Mouse (Mus musculus) testis, adult 2 months (tissue): ENCODE data around the gene Rasgrf2. TPM values are rescaled to one million over a fixed set of nuclear protein-coding genes. Genes with fewer than 3 reads are reported as not detected.

Experiments used
- H3K27ac ChIP-seq: fragments of 200-500 bp; 2 replicates; pipeline ENCODE4 v1.5.1; 2012; ENCODE audit warnings: low read depth, low read length; ENCODE audit not compliant: control insufficient read depth, insufficient read depth
- H3K27me3 ChIP-seq: fragments of 200-500 bp; 2 replicates; pipeline ENCODE4 v1.6.1; 2012; ENCODE audit warnings: mild to moderate bottlenecking, low read length, moderate library complexity; ENCODE audit not compliant: control insufficient read depth, insufficient read depth
- H3K36me3 ChIP-seq: fragments of 200-500 bp; 2 replicates; pipeline ENCODE4 v1.6.1; 2012; ENCODE audit warnings: mild to moderate bottlenecking, low read length; ENCODE audit not compliant: control insufficient read depth, insufficient read depth
- H3K4me1 ChIP-seq: fragments of 200-500 bp; 2 replicates; pipeline ENCODE4 v1.6.1; 2012; ENCODE audit warnings: low read length; ENCODE audit not compliant: control insufficient read depth, insufficient read depth
- H3K4me3 ChIP-seq: fragments of 200-500 bp; 2 replicates; pipeline ENCODE4 v1.5.1; 2012; ENCODE audit warnings: low read depth, mild to moderate bottlenecking, low read length, moderate library complexity, mixed read lengths; ENCODE audit not compliant: control insufficient read depth
- CTCF ChIP-seq: fragments of 200-500 bp; IDR thresholded peaks from 2 replicates; pipeline ENCODE4 v1.5.1; 2012; ENCODE audit warnings: low read depth, mild to moderate bottlenecking, inconsistent platforms, low read length, moderate library complexity; ENCODE audit not compliant: control insufficient read depth, insufficient read depth, insufficient replicate concordance
- POLR2A ChIP-seq: fragments of 200-500 bp; IDR thresholded peaks from 2 replicates; pipeline ENCODE4 v1.6.1; 2012; ENCODE audit warnings: low read depth, mild to moderate bottlenecking, inconsistent platforms, low read length, moderate library complexity; ENCODE audit not compliant: control insufficient read depth
- polyA plus RNA-seq: library from polyadenylated mRNA; depleted of rRNA; stranded (reverse); fragments of >200 nt; gene quantifications from 2 replicates; pipeline ENCODE4 v1.2.3, GENCODE M21; 2012

Gene Rasgrf2
- polyA plus RNA-seq, 1 experiment: 0.57 TPM

DNA sequence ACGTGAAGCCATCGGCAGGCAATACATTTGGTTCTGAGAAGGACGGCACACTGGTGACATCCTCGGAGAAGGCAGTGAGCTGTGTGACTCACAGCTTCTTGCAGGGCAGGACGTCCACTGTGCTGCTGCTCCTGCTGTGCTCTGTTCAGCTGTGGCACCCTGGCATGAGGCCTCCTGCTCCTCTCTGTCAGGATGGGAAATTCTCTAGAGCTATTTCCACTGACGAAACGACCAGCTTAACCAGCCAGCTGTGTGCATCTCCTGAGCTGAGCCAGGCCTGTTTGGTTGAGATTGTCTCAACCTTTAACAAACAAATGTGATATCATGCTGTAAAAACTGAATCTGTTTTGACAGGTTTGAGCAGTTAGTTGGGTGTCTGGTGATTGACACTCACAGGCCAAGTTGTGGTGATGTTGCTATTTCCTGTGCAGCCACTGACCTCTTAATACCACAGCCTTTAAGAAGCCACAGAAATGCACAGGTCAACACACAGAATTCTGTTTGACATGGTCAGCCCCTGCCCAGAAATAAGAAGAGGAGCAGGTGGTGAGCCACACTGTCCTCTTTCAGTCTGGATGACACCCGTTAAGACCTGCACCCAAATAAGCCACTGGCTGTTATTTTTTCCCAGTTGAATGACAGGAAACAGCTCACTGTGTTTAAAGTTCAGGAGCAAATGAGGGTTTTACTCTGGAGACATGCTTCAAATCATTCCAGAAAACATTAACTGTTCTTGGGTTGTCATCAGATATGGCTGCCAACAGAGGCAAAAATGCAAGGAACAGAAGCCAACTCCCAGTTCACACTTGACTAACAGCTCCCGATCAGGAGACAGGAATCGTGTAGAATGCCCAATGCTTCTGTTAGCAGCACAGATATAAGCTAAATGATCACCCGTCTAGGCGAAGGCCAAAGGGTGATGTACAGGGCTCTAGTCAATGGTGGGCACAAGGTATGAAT is 36.0 kb downstream of the Rasgrf2 start:
- no peaks in the 10 kb centered on the region for H3K27me3 ChIP-seq
- no peaks in the 10 kb centered on the region for H3K36me3 ChIP-seq
- no peak overlapping the region for H3K4me3 ChIP-seq
- no peak for TF ChIP-seq POLR2A
- no peak for TF ChIP-seq CTCF
- no peak overlapping the region for H3K27ac ChIP-seq
- no peaks in the 10 kb centered on the region for H3K4me1 ChIP-seq

GRCm38 (mm10) chr13:92093712-92094290 is 37.7 kb downstream of the Rasgrf2 start:
- Histone ChIP-seq H3K27me3 (no peaks in the 10 kb centered on the region), H3K36me3 (no peaks in the 10 kb centered on the region), H3K27ac (no peak overlapping the region), H3K4me3 (no peak overlapping the region), H3K4me1 (no peaks in the 10 kb centered on the region)
- TF ChIP-seq CTCF: no peak
- TF ChIP-seq POLR2A: no peak

- Histone ChIP-seq H3K4me1 (no peaks in the 10 kb centered on the region), H3K36me3 (no peaks in the 10 kb centered on the region), H3K27me3 (no peaks in the 10 kb centered on the region), H3K27ac (no peak overlapping the region), H3K4me3 (no peak overlapping the region)
- TF ChIP-seq POLR2A (no peak), CTCF (no peak)
Measured at GRCm38 (mm10) chr13:92073111-92073510, 58.3 kb downstream of the Rasgrf2 start.

DNA sequence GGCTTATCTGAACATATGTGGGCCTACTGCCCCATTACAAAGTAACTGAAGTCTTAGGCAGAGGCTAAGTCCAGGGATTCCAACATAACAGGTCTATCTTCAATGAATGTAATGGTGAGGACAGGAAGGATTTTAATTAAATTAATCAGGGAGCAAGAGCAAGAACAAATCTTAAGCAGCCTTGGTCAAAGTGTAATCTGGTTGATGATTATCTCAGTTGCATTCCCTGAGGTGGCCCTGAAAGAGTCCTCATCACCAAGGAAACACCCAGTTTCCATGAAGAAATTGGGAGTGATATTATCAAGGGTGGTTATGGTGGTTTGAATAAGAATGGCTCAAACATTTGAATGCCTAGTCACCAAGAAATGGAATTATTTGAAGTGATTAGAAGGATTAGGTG is 62.8 kb downstream of the Rasgrf2 start:
- Histone ChIP-seq H3K27ac (no peak overlapping the region), H3K36me3 (no peaks in the 10 kb centered on the region), H3K4me3 (no peak overlapping the region), H3K27me3 (no peaks in the 10 kb centered on the region), H3K4me1 (no peaks in the 10 kb centered on the region)
- no peak for TF ChIP-seq POLR2A
- TF ChIP-seq CTCF: no peak

- Histone ChIP-seq H3K27me3 (no peaks in the 10 kb centered on the region), H3K4me1 (no peaks in the 10 kb centered on the region), H3K4me3 (no peak overlapping the region), H3K27ac (no peak overlapping the region), H3K36me3 (no peaks in the 10 kb centered on the region)
- TF ChIP-seq POLR2A (no peak), CTCF (no peak)
Measured at GRCm38 (mm10) chr13:92067831-92068230, 63.6 kb downstream of the Rasgrf2 start.

DNA sequence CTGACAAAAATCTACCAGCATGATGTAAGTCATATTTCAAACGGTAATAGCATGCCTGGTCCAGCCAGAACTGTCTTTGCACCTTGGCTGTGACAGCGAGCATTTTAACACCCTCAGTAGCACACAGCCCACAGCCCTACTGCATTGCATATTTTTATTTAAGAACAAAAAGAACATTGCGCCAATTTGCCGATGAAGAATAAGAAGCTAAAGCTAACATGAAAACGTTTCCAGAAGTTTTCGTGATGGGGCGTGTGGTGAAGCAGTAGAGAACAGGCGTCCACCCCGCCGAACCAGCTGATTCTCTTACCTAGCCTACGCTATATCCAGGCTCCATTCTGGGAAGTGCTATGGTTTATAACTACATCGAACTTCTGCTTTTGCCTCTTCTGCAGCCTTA is 77.7 kb downstream of the Rasgrf2 start:
- Histone ChIP-seq H3K27ac (no peak overlapping the region), H3K27me3 (no peaks in the 10 kb centered on the region), H3K4me3 (no peak overlapping the region), H3K4me1 (no peaks in the 10 kb centered on the region), H3K36me3 (no peaks in the 10 kb centered on the region)
- TF ChIP-seq POLR2A (no peak), CTCF (no peak)

DNA sequence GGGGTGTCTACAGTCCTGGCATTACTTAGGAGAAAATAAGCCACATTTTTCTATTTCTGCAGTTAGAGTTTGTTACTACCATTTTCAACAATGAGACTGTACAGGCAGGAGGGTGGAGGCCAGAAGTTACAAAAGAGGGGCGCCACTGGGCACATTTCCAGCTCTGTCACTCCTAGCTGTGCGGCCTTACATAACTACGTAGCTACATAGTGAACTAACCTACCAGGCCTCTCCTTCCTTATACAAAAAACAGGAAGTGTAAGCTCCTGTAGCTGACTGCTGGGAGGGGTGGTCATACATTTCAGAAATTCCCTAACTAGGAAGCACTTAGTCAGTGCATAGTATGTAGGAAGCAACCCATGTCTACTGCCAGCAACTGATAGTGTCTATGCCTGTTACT is 78.5 kb downstream of the Rasgrf2 start:
- H3K27me3 ChIP-seq: no peaks in the 10 kb centered on the region
- H3K4me3 ChIP-seq: no peak overlapping the region
- H3K36me3 ChIP-seq: no peaks in the 10 kb centered on the region
- no peak overlapping the region for H3K27ac ChIP-seq
- TF ChIP-seq POLR2A (no peak), CTCF (no peak)
- H3K4me1 ChIP-seq: no peaks in the 10 kb centered on the region
